Mouse (Mus musculus) MEL (cell line): ENCODE results near the gene Osbpl8. TPM values are rescaled to one million over a fixed set of nuclear protein-coding genes. Genes with fewer than 3 reads are reported as not detected.

Experiments
- DNase-seq: peaks from one replicate; pipeline ENCODE4 v3.0.0; 2011; ENCODE audit warnings: low read depth, low spot score
- H3K27ac ChIP-seq: 2 replicates; pipeline ENCODE4 v1.5.1; 2012; ENCODE audit warnings: low read depth, mild to moderate bottlenecking, control low read depth, low read length, moderate library complexity; ENCODE audit not compliant: control insufficient read depth
- H3K27me3 ChIP-seq, 2 experiments: fragments of 150-350 bp in 1 of 2; sonication (generic) in 1 of 2; 2 replicates each; pipeline ENCODE4 v1.6.1; 2012; ENCODE audit warnings: low read length in 2 of 2, mild to moderate bottlenecking in 2 of 2, improper control_type of control experiment in 1 of 2, moderate library complexity in 1 of 2; ENCODE audit not compliant: insufficient read depth in 2 of 2, control insufficient read depth in 1 of 2
- H3K36me3 ChIP-seq, 2 experiments: 2 replicates each; pipeline ENCODE4 v1.6.1; 2012 to 2014; ENCODE audit warnings: low read length in 2 of 2, improper control_type of control experiment in 1 of 2, inconsistent platforms in 1 of 2, mild to moderate bottlenecking in 1 of 2; ENCODE audit not compliant: insufficient read depth in 2 of 2, control insufficient read depth in 1 of 2
- H3K4me1 ChIP-seq, 2 experiments: fragments of 150-350 bp in 1 of 2; sonication (generic) in 1 of 2; 2 replicates each; pipeline ENCODE4 v1.6.1; 2012; ENCODE audit warnings: low read length in 2 of 2, improper control_type of control experiment in 1 of 2, mild to moderate bottlenecking in 1 of 2; ENCODE audit not compliant: insufficient read depth in 2 of 2, control insufficient read depth in 1 of 2
- H3K4me3 ChIP-seq, 2 experiments: fragments of 150-350 bp in 1 of 2; sonication (generic) in 1 of 2; 2 replicates each; pipeline ENCODE4 v1.5.1; 2012; ENCODE audit warnings: low read depth in 2 of 2, low read length in 2 of 2, mild to moderate bottlenecking in 2 of 2, moderate library complexity in 2 of 2, control low read depth in 1 of 2, improper control_type of control experiment in 1 of 2; ENCODE audit not compliant: control insufficient read depth in 1 of 2, insufficient read depth in 1 of 2
- H3K79me2 ChIP-seq: 2 replicates; pipeline ENCODE4 v1.6.1; 2012; ENCODE audit warnings: mild to moderate bottlenecking, low read length, moderate library complexity; ENCODE audit not compliant: control insufficient read depth, poor library complexity, insufficient read depth
- H3K9ac ChIP-seq: 2 replicates; pipeline ENCODE4 v1.6.1; 2012; ENCODE audit warnings: low read depth, mild to moderate bottlenecking, control low read depth, low read length, moderate library complexity; ENCODE audit not compliant: control insufficient read depth, poor library complexity, severe bottlenecking
- H3K9me3 ChIP-seq: fragments of 150-350 bp; sonication (generic); replicated peaks from 2 replicates; pipeline ENCODE4 v1.6.1; 2012; ENCODE audit warnings: mild to moderate bottlenecking, low read length, improper control_type of control experiment, moderate library complexity; ENCODE audit not compliant: insufficient read depth
- CHD1 ChIP-seq: IDR thresholded peaks from 2 replicates; pipeline ENCODE4 v1.6.1; 2012; ENCODE audit warnings: low read depth, mild to moderate bottlenecking, inconsistent platforms, low read length, improper control_type of control experiment
- CHD2 ChIP-seq: IDR thresholded peaks from 2 replicates; pipeline ENCODE4 v1.6.1; 2011; ENCODE audit warnings: low read length, improper control_type of control experiment
- CTCF ChIP-seq, 3 experiments: IDR thresholded peaks in 2 of 3; conservative IDR thresholded peaks in 1 of 3; 2 replicates each; pipeline ENCODE4 v1.5.1; 2011 to 2012; ENCODE audit warnings: low read length in 3 of 3, low read depth in 2 of 3, mild to moderate bottlenecking in 2 of 3, improper control_type of control experiment in 1 of 3, inconsistent platforms in 1 of 3, mixed read lengths in 1 of 3, moderate library complexity in 1 of 3; ENCODE audit not compliant: control insufficient read depth in 1 of 3, insufficient read depth in 1 of 3, poor library complexity in 1 of 3, severe bottlenecking in 1 of 3
- E2F4 ChIP-seq: IDR thresholded peaks from 2 replicates; pipeline ENCODE4 v1.6.1; 2011; ENCODE audit warnings: low read depth, low read length, improper control_type of control experiment, borderline replicate concordance
- ELF1 ChIP-seq: IDR thresholded peaks from 2 replicates; pipeline ENCODE4 v1.6.1; 2014; ENCODE audit warnings: low read depth, mild to moderate bottlenecking, inconsistent platforms, low read length, improper control_type of control experiment, moderate library complexity
- EP300 ChIP-seq, 2 experiments: IDR thresholded peaks; 2 replicates each; pipeline ENCODE4 v1.6.1; 2011; ENCODE audit warnings: improper control_type of control experiment in 2 of 2, low read length in 2 of 2, low read depth in 1 of 2, mild to moderate bottlenecking in 1 of 2
- ETS1 ChIP-seq: IDR thresholded peaks from 2 replicates; pipeline ENCODE4 v1.6.1; 2012; ENCODE audit warnings: low read depth, mild to moderate bottlenecking, inconsistent platforms, low read length, improper control_type of control experiment, moderate library complexity
- GABPA ChIP-seq: IDR thresholded peaks from 2 replicates; pipeline ENCODE4 v1.6.1; 2012; ENCODE audit warnings: low read depth, mild to moderate bottlenecking, inconsistent platforms, low read length, improper control_type of control experiment, moderate library complexity
- GATA1 ChIP-seq: IDR thresholded peaks from 2 replicates; pipeline ENCODE4 v1.6.1; 2011; ENCODE audit warnings: low read depth, low read length, improper control_type of control experiment
- JUND ChIP-seq: IDR thresholded peaks from 2 replicates; pipeline ENCODE4 v1.6.1; 2011; ENCODE audit warnings: low read depth, mild to moderate bottlenecking, improper control_type of control experiment, low read length
- MAZ ChIP-seq: IDR thresholded peaks from 2 replicates; pipeline ENCODE4 v1.6.1; 2012; ENCODE audit warnings: low read depth, mild to moderate bottlenecking, inconsistent platforms, low read length, improper control_type of control experiment
- MEF2A ChIP-seq: IDR thresholded peaks from 2 replicates; pipeline ENCODE4 v1.6.1; 2014; ENCODE audit warnings: low read depth, mild to moderate bottlenecking, inconsistent platforms, low read length, improper control_type of control experiment; ENCODE audit not compliant: poor library complexity, insufficient replicate concordance, severe bottlenecking; ENCODE audit errors: extremely low read depth
- MYB ChIP-seq: IDR thresholded peaks from 2 replicates; pipeline ENCODE4 v1.6.1; 2011; ENCODE audit warnings: mild to moderate bottlenecking, low read depth, low read length, improper control_type of control experiment
- POLR2A ChIP-seq, 2 experiments: IDR thresholded peaks; 2 replicates each; pipeline ENCODE4 v1.6.1; 2011 to 2012; ENCODE audit warnings: low read length in 2 of 2, mild to moderate bottlenecking in 2 of 2, control low read depth in 1 of 2, improper control_type of control experiment in 1 of 2, low read depth in 1 of 2, moderate library complexity in 1 of 2; ENCODE audit not compliant: control insufficient read depth in 1 of 2, insufficient read depth in 1 of 2, poor library complexity in 1 of 2
- POLR2AphosphoS2 ChIP-seq: IDR thresholded peaks from 2 replicates; pipeline ENCODE4 v1.6.1; 2011; ENCODE audit warnings: low read length, improper control_type of control experiment
- SMC3 ChIP-seq: IDR thresholded peaks from 2 replicates; pipeline ENCODE4 v1.6.1; 2011; ENCODE audit warnings: low read depth, low read length, improper control_type of control experiment
- TAL1 ChIP-seq: IDR thresholded peaks from 2 replicates; pipeline ENCODE4 v1.6.1; 2012; ENCODE audit warnings: mild to moderate bottlenecking, inconsistent platforms, low read length, moderate library complexity, mixed read lengths
- USF2 ChIP-seq, 2 experiments: IDR thresholded peaks; 2 replicates each; pipeline ENCODE4 v1.6.1; 2011 to 2012; ENCODE audit warnings: improper control_type of control experiment in 2 of 2, low read length in 2 of 2, borderline replicate concordance in 1 of 2, inconsistent platforms in 1 of 2, low read depth in 1 of 2, mild to moderate bottlenecking in 1 of 2; ENCODE audit not compliant: insufficient read depth in 1 of 2
- polyA plus RNA-seq, 2 experiments: library from polyadenylated mRNA; stranded (reverse) in 1 of 2; unstranded in 1 of 2; fragments of >175 nt in 1 of 2; fragments of >200 nt in 1 of 2; gene quantifications; 2 replicates each; pipeline versions ENCODE4 v1.2.1 to v1.2.4; 2012; ENCODE audit warnings: low replicate concordance in 2 of 2, low read depth in 1 of 2; ENCODE audit not compliant: insufficient read length in 2 of 2, insufficient read depth in 1 of 2, missing spikeins in 1 of 2
- total RNA-seq: library from RNA; depleted of rRNA; stranded (reverse); fragments of 300-350 nt; gene quantifications from 2 replicates; pipeline ENCODE4 v1.2.3, GENCODE M21; 2012

Gene Osbpl8
- total and polyA plus RNA-seq, 3 experiments: 26.2 to 44.8 (median 33.4) TPM

DNA sequence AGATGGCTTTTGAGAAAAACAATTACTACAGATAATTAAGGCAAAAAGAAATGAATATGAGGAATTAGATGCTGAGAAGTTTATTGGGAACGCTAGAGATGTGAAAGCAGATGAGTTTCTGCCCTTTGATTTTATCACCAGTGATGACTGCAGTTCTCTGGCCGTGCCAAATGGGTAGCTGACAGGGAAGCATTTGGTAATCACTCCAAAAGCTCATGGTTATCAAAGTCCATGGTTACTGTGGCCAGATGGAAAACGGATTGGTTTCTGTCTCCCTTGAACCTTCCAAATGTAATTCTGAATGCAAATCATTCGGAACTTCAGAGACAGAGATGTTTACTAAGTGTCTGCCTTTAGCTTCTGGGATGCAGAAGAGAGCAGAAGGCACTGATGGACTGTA, 37.1 kb downstream of the Osbpl8 start:
- no peaks in the 10 kb centered on the region for H3K4me1 ChIP-seq
- H3K4me3 ChIP-seq: no peak overlapping the region
- no peak overlapping the region for H3K9ac ChIP-seq
- TF ChIP-seq JUND (no peak), EP300 (IDR thresholded peaks at IDR 0.05; ENCODE audit: low read depth in 1 of 2, low read length in 2 of 2) (no peak), MAZ (no peak), POLR2A (IDR thresholded peaks at IDR 0.05; ENCODE audit: control insufficient read depth in 1 of 2, insufficient read depth in 1 of 2, low read depth in 1 of 2, low read length in 2 of 2, poor library complexity in 1 of 2) (no peak)
- H3K36me3 ChIP-seq: peaks cover 0 to 25% of the 10 kb centered on the region in 2 experiments; a peak in 2 of 4 replicates
- peaks cover 16% of the 10 kb centered on the region for H3K79me2 ChIP-seq
- H3K9me3 ChIP-seq: no peaks in the 10 kb centered on the region
- H3K27me3 ChIP-seq: no peaks in the 10 kb centered on the region
- no peak for DNase-seq
- H3K27ac ChIP-seq: no peak overlapping the region

DNA sequence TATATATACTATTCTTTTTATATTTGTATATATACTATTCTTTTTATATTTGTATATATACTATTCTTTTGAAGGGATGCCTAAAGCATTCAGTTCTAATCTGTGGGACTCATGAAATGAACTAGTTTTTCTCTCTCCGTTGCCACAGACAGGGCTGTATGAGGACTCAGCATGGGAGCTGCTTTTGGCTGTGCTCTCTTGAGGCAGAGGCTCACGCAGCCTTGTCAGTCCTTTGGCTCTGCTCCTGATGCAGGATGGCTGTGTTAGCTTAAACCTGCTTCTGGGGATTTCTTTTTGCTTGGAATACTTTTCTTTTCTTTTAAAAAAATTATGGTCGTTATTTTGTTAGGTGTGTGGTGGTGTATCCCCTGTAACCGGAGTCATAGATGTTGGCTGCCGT, 39.5 kb downstream of the Osbpl8 start:
- H3K4me1 ChIP-seq: no peaks in the 10 kb centered on the region
- no peak for TF ChIP-seq POLR2AphosphoS2
- TF ChIP-seq MAZ: no peak
- TF ChIP-seq CHD2: no peak
- no peak for TF ChIP-seq MEF2A
- no peak for TF ChIP-seq CTCF (IDR thresholded peaks at IDR 0.05 in 2 of 3, conservative IDR thresholded peaks at IDR 0.05 in 1 of 3; ENCODE audit: control insufficient read depth in 1 of 3, insufficient read depth in 1 of 3, low read depth in 2 of 3, low read length in 3 of 3, poor library complexity in 1 of 3, severe bottlenecking in 1 of 3)
- no peak for TF ChIP-seq GABPA
- TF ChIP-seq ELF1: no peak
- TF ChIP-seq USF2 (IDR thresholded peaks at IDR 0.05; ENCODE audit: borderline replicate concordance in 1 of 2, insufficient read depth in 1 of 2, low read depth in 1 of 2, low read length in 2 of 2): no peak
- no peak for TF ChIP-seq CHD1
- TF ChIP-seq SMC3: no peak
- TF ChIP-seq GATA1: no peak
- no peak for TF ChIP-seq E2F4
- TF ChIP-seq MYB: no peak
- no peak for TF ChIP-seq TAL1
- TF ChIP-seq EP300 (IDR thresholded peaks at IDR 0.05; ENCODE audit: low read depth in 1 of 2, low read length in 2 of 2): no peak
- no peak for TF ChIP-seq ETS1
- TF ChIP-seq, all 39 proteins: peak for 0
- Histone ChIP-seq H3K27ac (no peak overlapping the region), H3K9ac (no peak overlapping the region), H3K36me3 (peaks cover 0 to 25% of the 10 kb centered on the region in 2 experiments; a peak in 2 of 4 replicates), H3K27me3 (no peaks in the 10 kb centered on the region), H3K79me2 (peaks cover 22% of the 10 kb centered on the region), H3K4me3 (no peak overlapping the region), H3K9me3 (no peaks in the 10 kb centered on the region)
- DNase-seq: no peak
